Mouse (Mus musculus): ENCODE data around the gene Usp45. TPM values are rescaled to one million over a fixed set of nuclear protein-coding genes. Genes with fewer than 3 reads are reported as not detected.

Gene Usp45
- total and polyA plus RNA-seq, 3 experiments: 1.9 to 12.8 (median 10.4) TPM

- TF ChIP-seq POLR2A (IDR thresholded peaks at IDR 0.05; ENCODE audit: insufficient read depth, low read depth, low read length) (peak; percentile 75), EP300 (IDR thresholded peaks at IDR 0.05; ENCODE audit: insufficient read depth, low read depth, low read length) (peak; percentile 69; the same call in 1 of the 2 replicates), CTCF (IDR thresholded peaks at IDR 0.05) (no peak)
- under 1% methylated on average over 50 of the region's 51 CpGs for WGBS
- peak within 1 kb of the TSS; percentile 89 for H3K27ac ChIP-seq
- H3K9ac ChIP-seq (ENCODE audit: low read depth, low read length): peak within 1 kb of the TSS; percentile 82
- H3K36me3 ChIP-seq (ENCODE audit: control insufficient read depth, insufficient read depth, low read length): no peaks in the 10 kb centered on the region; the same call in 1 of the 2 replicates
- H3K27me3 ChIP-seq (ENCODE audit: control insufficient read depth, insufficient read depth, low read length): no peaks in the 10 kb centered on the region
- H3K79me2 ChIP-seq (replicated peaks; ENCODE audit: control insufficient read depth, insufficient read depth, low read length): no peaks in the 10 kb centered on the region
- peak; percentile 87 to 89 for DNase-seq
- H3K4me3 ChIP-seq: peak within 1 kb of the TSS; percentile 73
- intact Hi-C loops (cut with DNase I): loop anchor here (2.0 kb wide), 1 partner anchor 29 kb away; no protein-coding TSS in a partner anchor
- H3K4me1 ChIP-seq (ENCODE audit: control insufficient read depth, insufficient read depth, low read length): no peaks in the 10 kb centered on the region
These were observed 112.7 kb downstream of the Usp45 start, which contains the start of gene Coq3 for GRCm38 (mm10) chr4:21879565-21880220. TSS of gene Coq3 (plus strand) at chr4:21879673.

- DNase-seq: no peak
- intact Hi-C loops (cut with DNase I): no loop called here
- no peak overlapping the region for H3K4me3 ChIP-seq
- no peak overlapping the region for H3K27ac ChIP-seq
- no peaks in the 10 kb centered on the region for H3K27me3 ChIP-seq (ENCODE audit: control insufficient read depth, insufficient read depth, low read length)
- 95% methylated on average over 6 of the region's 6 CpGs for WGBS
- no peak overlapping the region for H3K9ac ChIP-seq (ENCODE audit: low read depth, low read length)
- no peaks in the 10 kb centered on the region for H3K4me1 ChIP-seq (ENCODE audit: control insufficient read depth, insufficient read depth, low read length)
- no peak for TF ChIP-seq POLR2A (IDR thresholded peaks at IDR 0.05; ENCODE audit: insufficient read depth, low read depth, low read length)
- TF ChIP-seq CTCF (IDR thresholded peaks at IDR 0.05): no peak
- no peak for TF ChIP-seq EP300 (IDR thresholded peaks at IDR 0.05; ENCODE audit: insufficient read depth, low read depth, low read length)
- H3K79me2 ChIP-seq (replicated peaks; ENCODE audit: control insufficient read depth, insufficient read depth, low read length): no peaks in the 10 kb centered on the region
- H3K36me3 ChIP-seq (ENCODE audit: control insufficient read depth, insufficient read depth, low read length): no peaks in the 10 kb centered on the region; the same call in 1 of the 2 replicates
These were observed 115.8 kb downstream of the Usp45 start for GRCm38 (mm10) chr4:21882806-21883205.

- no peak for DNase-seq
- WGBS: 77% methylated on average over 8 of the region's 8 CpGs
- H3K4me1 ChIP-seq (ENCODE audit: control insufficient read depth, insufficient read depth, low read length): no peaks in the 10 kb centered on the region
- H3K27me3 ChIP-seq (ENCODE audit: control insufficient read depth, insufficient read depth, low read length): no peaks in the 10 kb centered on the region
- no peak overlapping the region for H3K27ac ChIP-seq
- H3K4me3 ChIP-seq: no peak overlapping the region
- no peak overlapping the region for H3K9ac ChIP-seq (ENCODE audit: low read depth, low read length)
- no peaks in the 10 kb centered on the region for H3K79me2 ChIP-seq (replicated peaks; ENCODE audit: control insufficient read depth, insufficient read depth, low read length)
- intact Hi-C loops (cut with DNase I): no loop called here
- no peaks in the 10 kb centered on the region for H3K36me3 ChIP-seq (ENCODE audit: control insufficient read depth, insufficient read depth, low read length)
- no peak for TF ChIP-seq POLR2A (IDR thresholded peaks at IDR 0.05; ENCODE audit: insufficient read depth, low read depth, low read length)
- no peak for TF ChIP-seq CTCF (IDR thresholded peaks at IDR 0.05)
- TF ChIP-seq EP300 (IDR thresholded peaks at IDR 0.05; ENCODE audit: insufficient read depth, low read depth, low read length): no peak
These were observed 118.9 kb downstream of the Usp45 start for GRCm38 (mm10) chr4:21885831-21886230.

Other genes with a start within 250 kb of the Usp45 start
- not detected for gene Prdm13, start 81.2 kb upstream of the Usp45 start, total RNA-seq (2021)
- not detected in 2 replicates for gene Prdm13, start 81.2 kb upstream of the Usp45 start, polyA plus RNA-seq (2012; rRNA removed)
- gene Ccnc, start 39.5 kb upstream of the Usp45 start, total RNA-seq (2021): 10 to 100 TPM in 1 of 2 experiments, 1 to 10 TPM in 1; 9.3 to 14.1 TPM
- 4.0 and 8.1 TPM in 2 replicates for gene Ccnc, start 39.5 kb upstream of the Usp45 start, polyA plus RNA-seq (2012; rRNA removed)
- 10 to 100 TPM; 16.5 to 16.6 TPM for gene Tstd3, start 56 bp downstream of the Usp45 start, total RNA-seq (2021)
- 7.5 and 12.2 TPM in 2 replicates for gene Tstd3, start 56 bp downstream of the Usp45 start, polyA plus RNA-seq (2012; rRNA removed)
- gene Pnisr, start 80.4 kb downstream of the Usp45 start, total RNA-seq (2021): 10 to 100 TPM; 28.9 to 29.1 TPM
- gene Pnisr, start 80.4 kb downstream of the Usp45 start, polyA plus RNA-seq (2012; rRNA removed): 33.3 and 61.6 TPM in 2 replicates
- 10 to 100 TPM; 35.6 to 36.4 TPM for gene Coq3, start 112.5 kb downstream of the Usp45 start, total RNA-seq (2021)
- gene Coq3, start 112.5 kb downstream of the Usp45 start, polyA plus RNA-seq (2012; rRNA removed): 14.6 and 28.1 TPM in 2 replicates
- gene Faxc, start 164.2 kb downstream of the Usp45 start, total RNA-seq (2021): under 1 TPM; 0.86 to 0.93 TPM
- 0.27 and 0.53 TPM in 2 replicates for gene Faxc, start 164.2 kb downstream of the Usp45 start, polyA plus RNA-seq (2012; rRNA removed)

All from heart, adult 2 months (tissue).